Mouse (Mus musculus): ENCODE measurements around the gene Bcl11b.

GRCm38 (mm10) chr12:107889841-107890240 is 113.6 kb downstream of the Bcl11b start:
- no peak for TF ChIP-seq CTCF (IDR thresholded peaks at IDR 0.05; ENCODE audit: low read depth)
- no peak for TF ChIP-seq EP300 (optimal IDR thresholded peaks at IDR 0.05)

Data from stomach, postnatal 0 days (tissue).